Mouse (Mus musculus): ENCODE results near the gene Ndufs3.

DNA sequence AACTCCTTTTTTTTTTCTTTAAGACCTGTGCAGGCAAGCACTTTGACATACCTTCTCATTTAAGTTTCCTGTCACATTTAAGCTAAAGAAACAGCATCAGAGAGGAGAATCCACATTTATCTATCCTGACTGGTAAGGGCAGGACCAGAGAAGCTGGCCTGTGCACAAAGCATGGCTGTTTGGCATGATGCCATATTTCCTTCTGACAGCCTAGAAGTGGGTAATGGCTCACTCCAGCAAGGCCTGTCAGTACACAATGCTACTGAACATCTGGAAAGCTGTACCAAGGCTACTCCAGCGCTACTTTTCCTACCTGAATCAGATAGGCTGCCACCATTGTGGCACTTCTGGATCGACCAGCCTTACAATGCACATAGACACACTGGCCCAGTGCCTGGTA, 9.0 kb upstream of the Ndufs3 start:
- TF ChIP-seq POLR2A (IDR thresholded peaks at IDR 0.05; ENCODE audit: insufficient read length, low read depth) = no peak
- no peak for TF ChIP-seq TCF3 (IDR thresholded peaks at IDR 0.05; ENCODE audit: insufficient read length, low read depth)
- TF ChIP-seq MAX (IDR thresholded peaks at IDR 0.05; ENCODE audit: low read depth) = no peak
- TF ChIP-seq E2F4 (IDR thresholded peaks at IDR 0.05; ENCODE audit: insufficient read depth) = no peak
- no peak for TF ChIP-seq CEBPB (IDR thresholded peaks at IDR 0.05; ENCODE audit: insufficient read depth, poor library complexity, severe bottlenecking)
